Mouse (Mus musculus): ENCODE results near the gene Fbln1. TPM values are rescaled to one million over a fixed set of nuclear protein-coding genes. Genes with fewer than 3 reads are reported as not detected.
A peak's percentile ranks its signal among the peaks of the same experiment; 100 is the strongest.

Fbln1 gene
- polyA plus RNA-seq, 1 experiment from 2014 or later = 188 TPM

- Histone ChIP-seq H3K4me2 (replicated peaks; ENCODE audit: low read depth, low read length) (no peak overlapping the region), H3K4me3 (ENCODE audit: low read length) (no peak overlapping the region)
- peak; percentile 29; the same call in 1 of the 2 replicates for ATAC-seq (ENCODE audit: low FRiP score, low TSS enrichment)
Measured at GRCm38 (mm10) chr15:85200446-85201289, 5.1 kb upstream of the Fbln1 start.

GRCm38 (mm10) chr15:85202199-85202598, 3.5 kb upstream of the Fbln1 start:
- no peaks in the 10 kb centered on the region for H3K27me3 ChIP-seq (ENCODE audit: control insufficient read depth, insufficient read depth, low read length)
- no peak overlapping the region; the same call in 1 of the 2 replicates for H3K27ac ChIP-seq (ENCODE audit: low read depth, low read length)
- peaks cover 30% of the 10 kb centered on the region for H3K4me1 ChIP-seq (ENCODE audit: control insufficient read depth, insufficient read depth, low read length)
- H3K36me3 ChIP-seq (ENCODE audit: control insufficient read depth, insufficient read depth, low read length) = no peaks in the 10 kb centered on the region
- ATAC-seq (ENCODE audit: low FRiP score, low TSS enrichment) = no peak
- WGBS = 42% methylated on average over 9 of the region's 9 CpGs
- no peak overlapping the region for H3K4me3 ChIP-seq (ENCODE audit: low read length)
- no peak overlapping the region for H3K4me2 ChIP-seq (replicated peaks; ENCODE audit: low read depth, low read length)
- no peak overlapping the region for H3K9ac ChIP-seq (ENCODE audit: low read depth, low read length)
- no peaks in the 10 kb centered on the region for H3K9me3 ChIP-seq (ENCODE audit: control insufficient read depth, low read length)

More at GRCm38 (mm10) chr15:85200446-85201289, 5.1 kb upstream of the Fbln1 start:
- Histone ChIP-seq H3K27ac (ENCODE audit: low read depth, low read length) (peak overlapping the region; percentile 83), H3K27me3 (ENCODE audit: control insufficient read depth, insufficient read depth, low read length) (no peaks in the 10 kb centered on the region), H3K9me3 (ENCODE audit: control insufficient read depth, low read length) (no peaks in the 10 kb centered on the region), H3K9ac (ENCODE audit: low read depth, low read length) (no peak overlapping the region), H3K36me3 (ENCODE audit: control insufficient read depth, insufficient read depth, low read length) (no peaks in the 10 kb centered on the region), H3K4me1 (ENCODE audit: control insufficient read depth, insufficient read depth, low read length) (peaks cover 24% of the 10 kb centered on the region)
- WGBS = 24% methylated on average over 14 of the region's 14 CpGs

GRCm38 (mm10) chr15:85202787-85203186, 3.0 kb upstream of the Fbln1 start:
- Histone ChIP-seq H3K4me1 (ENCODE audit: control insufficient read depth, insufficient read depth, low read length) (peaks cover 35% of the 10 kb centered on the region), H3K27ac (ENCODE audit: low read depth, low read length) (no peak overlapping the region), H3K4me2 (replicated peaks; ENCODE audit: low read depth, low read length) (no peak overlapping the region), H3K9me3 (ENCODE audit: control insufficient read depth, low read length) (no peaks in the 10 kb centered on the region), H3K36me3 (ENCODE audit: control insufficient read depth, insufficient read depth, low read length) (no peaks in the 10 kb centered on the region), H3K9ac (ENCODE audit: low read depth, low read length) (no peak overlapping the region), H3K4me3 (ENCODE audit: low read length) (no peak overlapping the region), H3K27me3 (ENCODE audit: control insufficient read depth, insufficient read depth, low read length) (no peaks in the 10 kb centered on the region)
- ATAC-seq (ENCODE audit: low FRiP score, low TSS enrichment) = no peak
- 51% methylated on average over 5 of the region's 5 CpGs for WGBS

GRCm38 (mm10) chr15:85204383-85204782, 1.4 kb upstream of the Fbln1 start:
- Histone ChIP-seq H3K36me3 (ENCODE audit: control insufficient read depth, insufficient read depth, low read length) (peaks cover under 1% of the 10 kb centered on the region; the same call in 1 of the 2 replicates), H3K4me3 (ENCODE audit: low read length) (no peak overlapping the region), H3K9ac (ENCODE audit: low read depth, low read length) (no peak overlapping the region), H3K4me1 (ENCODE audit: control insufficient read depth, insufficient read depth, low read length) (peaks cover 39% of the 10 kb centered on the region), H3K27ac (ENCODE audit: low read depth, low read length) (no peak overlapping the region), H3K27me3 (ENCODE audit: control insufficient read depth, insufficient read depth, low read length) (no peaks in the 10 kb centered on the region), H3K9me3 (ENCODE audit: control insufficient read depth, low read length) (peaks cover 4% of the 10 kb centered on the region; the same call in 1 of the 2 replicates), H3K4me2 (replicated peaks; ENCODE audit: low read depth, low read length) (no peak overlapping the region)
- no peak for ATAC-seq (ENCODE audit: low FRiP score, low TSS enrichment)
- 56% methylated on average over 8 of the region's 8 CpGs for WGBS

GRCm38 (mm10) chr15:85206703-85207075, 940 bp downstream of the Fbln1 start:
- H3K27ac ChIP-seq (ENCODE audit: low read depth, low read length) = peak overlapping the region; percentile 71
- H3K4me1 ChIP-seq (ENCODE audit: control insufficient read depth, insufficient read depth, low read length) = peaks cover 33% of the 10 kb centered on the region; the same call in 1 of the 2 replicates
- peak overlapping the region; percentile 86 for H3K4me2 ChIP-seq (replicated peaks; ENCODE audit: low read depth, low read length)
- H3K4me3 ChIP-seq (ENCODE audit: low read length) = peak overlapping the region; percentile 72
- H3K27me3 ChIP-seq (ENCODE audit: control insufficient read depth, insufficient read depth, low read length) = no peaks in the 10 kb centered on the region
- peaks cover 10% of the 10 kb centered on the region; the same call in 1 of the 2 replicates for H3K36me3 ChIP-seq (ENCODE audit: control insufficient read depth, insufficient read depth, low read length)
- WGBS = 12% methylated on average over 3 of the region's 3 CpGs
- no peak for ATAC-seq (ENCODE audit: low FRiP score, low TSS enrichment)
- H3K9ac ChIP-seq (ENCODE audit: low read depth, low read length) = peak overlapping the region; percentile 90; the same call in 1 of the 2 replicates
- H3K9me3 ChIP-seq (ENCODE audit: control insufficient read depth, low read length) = peaks cover 6% of the 10 kb centered on the region

- whole genome bisulfite sequencing = 14% methylated on average over 3 of the region's 3 CpGs
- H3K4me2 ChIP-seq (replicated peaks; ENCODE audit: low read depth, low read length) = peak overlapping the region; percentile 86
- peak overlapping the region; percentile 90 for H3K9ac ChIP-seq (ENCODE audit: low read depth, low read length)
- H3K4me1 ChIP-seq (ENCODE audit: control insufficient read depth, insufficient read depth, low read length) = peaks cover 30% of the 10 kb centered on the region; the same call in 1 of the 2 replicates
- H3K27ac ChIP-seq (ENCODE audit: low read depth, low read length) = peak overlapping the region; percentile 71
- H3K27me3 ChIP-seq (ENCODE audit: control insufficient read depth, insufficient read depth, low read length) = no peaks in the 10 kb centered on the region
- H3K4me3 ChIP-seq (ENCODE audit: low read length) = peak overlapping the region; percentile 72
- peaks cover 10% of the 10 kb centered on the region for H3K9me3 ChIP-seq (ENCODE audit: control insufficient read depth, low read length)
- ATAC-seq (ENCODE audit: low FRiP score, low TSS enrichment) = no peak
- peaks cover 13% of the 10 kb centered on the region; the same call in 1 of the 2 replicates for H3K36me3 ChIP-seq (ENCODE audit: control insufficient read depth, insufficient read depth, low read length)
Measured at GRCm38 (mm10) chr15:85207081-85207480, 1.3 kb downstream of the Fbln1 start.

- H3K9me3 ChIP-seq (ENCODE audit: control insufficient read depth, low read length) = peaks cover 10% of the 10 kb centered on the region
- peaks cover 13% of the 10 kb centered on the region; the same call in 1 of the 2 replicates for H3K36me3 ChIP-seq (ENCODE audit: control insufficient read depth, insufficient read depth, low read length)
- peak overlapping the region; percentile 72 for H3K4me3 ChIP-seq (ENCODE audit: low read length)
- no peaks in the 10 kb centered on the region for H3K27me3 ChIP-seq (ENCODE audit: control insufficient read depth, insufficient read depth, low read length)
- peak overlapping the region; percentile 90 for H3K9ac ChIP-seq (ENCODE audit: low read depth, low read length)
- peak; percentile 47; the same call in 1 of the 2 replicates for ATAC-seq (ENCODE audit: low FRiP score, low TSS enrichment)
- H3K4me1 ChIP-seq (ENCODE audit: control insufficient read depth, insufficient read depth, low read length) = peaks cover 28% of the 10 kb centered on the region; the same call in 1 of the 2 replicates
- H3K27ac ChIP-seq (ENCODE audit: low read depth, low read length) = peak overlapping the region; percentile 71
- 8% methylated on average over 2 of the region's 2 CpGs for WGBS
- peak overlapping the region; percentile 86 for H3K4me2 ChIP-seq (replicated peaks; ENCODE audit: low read depth, low read length)
Measured at GRCm38 (mm10) chr15:85207763-85208162, 2.0 kb downstream of the Fbln1 start.

- Histone ChIP-seq H3K4me2 (replicated peaks; ENCODE audit: low read depth, low read length) (peak overlapping the region; percentile 86), H3K9ac (ENCODE audit: low read depth, low read length) (peak overlapping the region; percentile 90), H3K4me3 (ENCODE audit: low read length) (peak overlapping the region; percentile 72), H3K9me3 (ENCODE audit: control insufficient read depth, low read length) (peaks cover 10% of the 10 kb centered on the region), H3K4me1 (ENCODE audit: control insufficient read depth, insufficient read depth, low read length) (peaks cover 28% of the 10 kb centered on the region; the same call in 1 of the 2 replicates), H3K36me3 (ENCODE audit: control insufficient read depth, insufficient read depth, low read length) (peaks cover 13% of the 10 kb centered on the region; the same call in 1 of the 2 replicates), H3K27me3 (ENCODE audit: control insufficient read depth, insufficient read depth, low read length) (no peaks in the 10 kb centered on the region), H3K27ac (ENCODE audit: low read depth, low read length) (peak overlapping the region; percentile 71; the same call in 1 of the 2 replicates)
- WGBS = 16% methylated on average over 10 of the region's 10 CpGs
- ATAC-seq (ENCODE audit: low FRiP score, low TSS enrichment) = no peak
Measured at GRCm38 (mm10) chr15:85208332-85208731, 2.6 kb downstream of the Fbln1 start.

- Histone ChIP-seq H3K4me1 (ENCODE audit: control insufficient read depth, insufficient read depth, low read length) (peaks cover 25% of the 10 kb centered on the region; the same call in 1 of the 2 replicates), H3K27me3 (ENCODE audit: control insufficient read depth, insufficient read depth, low read length) (no peaks in the 10 kb centered on the region), H3K27ac (ENCODE audit: low read depth, low read length) (no peak overlapping the region), H3K9ac (ENCODE audit: low read depth, low read length) (no peak overlapping the region), H3K4me2 (replicated peaks; ENCODE audit: low read depth, low read length) (no peak overlapping the region), H3K36me3 (ENCODE audit: control insufficient read depth, insufficient read depth, low read length) (peaks cover 13% of the 10 kb centered on the region; the same call in 1 of the 2 replicates), H3K4me3 (ENCODE audit: low read length) (no peak overlapping the region), H3K9me3 (ENCODE audit: control insufficient read depth, low read length) (peaks cover 10% of the 10 kb centered on the region)
- 89% methylated on average over 3 of the region's 3 CpGs for WGBS
- ATAC-seq (ENCODE audit: low FRiP score, low TSS enrichment) = no peak
Measured at GRCm38 (mm10) chr15:85209341-85209740, 3.6 kb downstream of the Fbln1 start.

All from kidney, embryonic 14.5 days (tissue).